Mouse (Mus musculus) small intestine, adult 2 months (tissue): Measurements from ENCODE around the gene Bag5. TPM values are rescaled to one million over a fixed set of nuclear protein-coding genes. Genes with fewer than 3 reads are reported as not detected.

Experiments used
- H3K27ac ChIP-seq: fragments of 200-500 bp; 2 replicates; pipeline ENCODE4 v1.5.1; 2012; ENCODE audit warnings: low read depth, low read length, control low read depth, inconsistent platforms; ENCODE audit not compliant: insufficient read depth
- H3K27me3 ChIP-seq: fragments of 200-500 bp; 2 replicates; pipeline ENCODE4 v1.6.1; 2012; ENCODE audit warnings: mild to moderate bottlenecking, moderate library complexity, low read length, inconsistent platforms; ENCODE audit not compliant: control insufficient read depth, insufficient read depth
- H3K36me3 ChIP-seq: fragments of 200-500 bp; 2 replicates; pipeline ENCODE4 v1.6.1; 2012; ENCODE audit warnings: mild to moderate bottlenecking, low read length, control low read depth, inconsistent platforms; ENCODE audit not compliant: control insufficient read depth, insufficient read depth
- H3K4me1 ChIP-seq: fragments of 200-500 bp; 2 replicates; pipeline ENCODE4 v1.6.1; 2012; ENCODE audit warnings: low read length, inconsistent platforms, mixed read lengths; ENCODE audit not compliant: control insufficient read depth, insufficient read depth, insufficient read length
- H3K4me3 ChIP-seq: fragments of 200-500 bp; 2 replicates; pipeline ENCODE4 v1.5.1; 2012; ENCODE audit warnings: low read depth, mild to moderate bottlenecking, control low read depth, inconsistent platforms, low read length, moderate library complexity
- CTCF ChIP-seq: fragments of 200-500 bp; IDR thresholded peaks from 2 replicates; pipeline ENCODE4 v1.5.1; 2012; ENCODE audit warnings: low read depth, mild to moderate bottlenecking, control low read depth, inconsistent platforms, low read length, moderate library complexity, mixed read lengths; ENCODE audit not compliant: insufficient replicate concordance, insufficient read length; ENCODE audit errors: extremely low read depth
- POLR2A ChIP-seq: fragments of 200-500 bp; IDR thresholded peaks from 2 replicates; pipeline ENCODE4 v1.6.1; 2012; ENCODE audit warnings: low read depth, mild to moderate bottlenecking, control low read depth, inconsistent platforms, low read length, moderate library complexity
- WGBS: fragments of 180-500 bp; shearing (Covaris S2); methylation state at CpG from one replicate; pipeline ENCODE4 v1.1.7; 2018; 5-methylcytosine and 5-hydroxymethylcytosine counted together
- polyA plus RNA-seq: library from polyadenylated mRNA; depleted of rRNA; stranded (reverse); fragments of >200 nt; gene quantifications from 2 replicates; pipeline ENCODE4 v1.2.3, GENCODE M21; 2012

The Bag5 gene
- polyA plus RNA-seq, 1 experiment: 5.5 TPM

DNA sequence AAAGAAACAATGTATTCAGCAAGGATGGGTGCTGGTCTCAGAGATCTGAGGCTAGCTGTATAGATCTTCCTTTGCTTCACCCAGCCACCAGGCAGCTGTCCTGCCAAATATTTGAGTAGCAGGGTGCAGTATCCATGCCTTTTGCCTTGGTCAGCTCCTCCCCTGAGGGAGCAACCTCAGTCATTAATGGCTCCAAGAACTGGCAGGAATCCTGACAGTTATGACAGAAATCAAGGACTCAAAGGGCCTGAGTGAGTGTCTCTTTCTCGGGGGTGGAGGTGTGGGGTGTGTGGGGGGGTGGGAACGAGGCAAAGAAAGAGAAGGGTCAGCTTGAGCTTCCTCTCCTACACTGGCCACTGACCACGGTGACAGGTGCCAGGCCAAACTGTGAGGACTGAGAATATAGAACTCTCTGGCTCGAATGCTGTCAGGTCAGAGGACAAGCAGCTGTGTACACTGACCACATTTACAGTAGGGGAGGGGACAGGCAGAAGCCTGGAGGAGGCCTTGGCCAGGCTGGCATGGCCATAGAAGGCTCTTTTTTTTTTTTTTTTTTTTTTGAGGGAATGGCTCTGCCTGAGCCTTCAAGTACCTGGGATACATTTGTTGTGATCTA is 43.1 kb upstream of the Bag5 start:
- H3K36me3 ChIP-seq: no peaks in the 10 kb centered on the region
- WGBS: 26% methylated on average over 4 of the region's 4 CpGs
- peaks cover 14% of the 10 kb centered on the region for H3K4me1 ChIP-seq
- no peak overlapping the region for H3K4me3 ChIP-seq
- H3K27ac ChIP-seq: no peak overlapping the region
- TF ChIP-seq POLR2A (no peak), CTCF (no peak)
- no peaks in the 10 kb centered on the region for H3K27me3 ChIP-seq

DNA sequence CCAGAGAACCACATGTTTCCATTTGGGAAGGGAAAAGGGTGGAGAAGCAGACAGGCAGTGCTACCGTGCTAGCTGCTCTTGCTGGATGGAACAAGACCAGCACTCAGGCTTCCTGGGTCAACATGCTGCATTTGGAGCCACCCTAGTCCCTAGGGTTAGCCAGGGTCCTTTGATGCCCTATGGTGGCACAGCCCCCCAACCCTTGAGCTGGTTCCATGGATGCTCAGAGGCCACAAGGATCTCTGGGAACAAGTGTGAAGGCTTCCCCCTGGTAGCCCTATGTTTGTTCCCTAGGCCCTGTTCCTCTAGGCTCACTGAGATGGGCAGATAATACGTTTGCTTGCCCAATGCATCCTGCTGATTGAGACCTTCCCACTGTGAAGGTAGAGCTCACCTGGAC is 42.2 kb upstream of the Bag5 start:
- Histone ChIP-seq H3K36me3 (no peaks in the 10 kb centered on the region), H3K27me3 (no peaks in the 10 kb centered on the region), H3K4me1 (peaks cover 14% of the 10 kb centered on the region), H3K4me3 (no peak overlapping the region), H3K27ac (no peak overlapping the region)
- TF ChIP-seq POLR2A: no peak
- no peak for TF ChIP-seq CTCF
- 57% methylated on average over 2 of the region's 2 CpGs for WGBS

DNA sequence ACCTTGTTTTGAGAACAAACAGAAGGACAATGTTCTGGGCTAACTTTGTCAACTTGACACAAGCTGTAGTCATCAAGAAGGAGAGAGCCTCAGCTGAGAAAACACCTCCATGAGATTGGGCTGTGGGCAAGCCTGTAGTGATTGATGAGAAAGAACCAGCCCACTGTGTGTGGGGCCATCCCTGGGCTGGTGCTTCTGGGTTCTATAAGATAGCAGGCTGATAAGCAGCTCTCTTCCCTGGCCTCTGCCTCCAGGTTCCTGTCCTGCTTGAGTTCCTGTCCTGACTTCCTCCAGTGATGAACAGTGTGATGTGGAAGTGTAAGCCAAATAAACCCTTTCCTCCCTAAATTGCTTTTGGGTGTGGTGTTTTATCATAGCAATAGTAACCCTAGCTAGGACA is 41.7 kb upstream of the Bag5 start:
- H3K4me3 ChIP-seq: no peak overlapping the region
- H3K36me3 ChIP-seq: no peaks in the 10 kb centered on the region
- H3K4me1 ChIP-seq: peaks cover 12% of the 10 kb centered on the region
- TF ChIP-seq POLR2A: no peak
- no peak for TF ChIP-seq CTCF
- H3K27me3 ChIP-seq: no peaks in the 10 kb centered on the region
- no peak overlapping the region for H3K27ac ChIP-seq

DNA sequence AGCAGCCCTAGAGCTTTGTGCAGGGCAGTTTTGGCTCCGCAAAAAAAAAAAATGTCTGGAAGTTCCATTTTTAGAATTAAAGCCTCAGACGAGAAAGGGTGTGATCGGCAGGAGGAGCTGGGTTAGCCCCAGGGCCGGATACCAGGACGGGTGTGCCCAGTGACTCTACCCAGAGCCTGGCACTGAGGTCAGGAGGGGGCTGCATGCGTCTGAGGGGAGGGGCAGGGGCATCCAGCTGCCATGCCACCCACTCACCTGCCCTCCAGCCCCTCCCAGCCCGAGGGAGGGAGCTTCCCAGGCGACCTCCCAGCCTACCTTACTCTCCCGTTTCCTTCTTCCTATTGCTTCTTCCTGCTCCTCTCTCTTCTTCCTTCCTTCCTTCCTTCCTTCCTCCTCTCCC is 40.3 kb upstream of the Bag5 start:
- TF ChIP-seq CTCF (no peak), POLR2A (no peak)
- no peak overlapping the region for H3K4me3 ChIP-seq
- 41% methylated on average over 9 of the region's 9 CpGs for WGBS

DNA sequence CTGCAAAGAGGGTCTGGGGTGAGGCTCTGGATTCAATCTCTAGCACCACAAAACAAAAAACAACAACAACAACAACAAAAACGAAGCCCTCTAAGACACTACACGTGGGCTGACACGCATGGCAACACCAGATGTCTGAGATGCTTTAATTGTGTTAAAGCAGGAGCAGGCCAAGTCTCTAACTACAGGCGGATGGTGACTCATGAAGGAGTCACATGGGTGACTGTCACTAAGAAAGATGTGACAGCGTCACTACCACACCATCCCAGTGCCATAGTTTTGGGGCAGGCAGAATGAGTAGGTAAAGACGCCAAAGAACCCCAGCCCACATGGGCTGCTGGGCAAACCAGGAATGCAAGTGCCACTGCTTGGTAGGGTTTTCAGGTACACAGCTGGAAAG is 39.4 kb upstream of the Bag5 start:
- no peak overlapping the region for H3K27ac ChIP-seq
- H3K4me3 ChIP-seq: no peak overlapping the region
- no peaks in the 10 kb centered on the region for H3K36me3 ChIP-seq
- 91% methylated on average over 6 of the region's 6 CpGs for WGBS
- no peak for TF ChIP-seq POLR2A
- no peak for TF ChIP-seq CTCF
- peaks cover 4% of the 10 kb centered on the region; the same call in 1 of the 2 replicates for H3K4me1 ChIP-seq
- no peaks in the 10 kb centered on the region for H3K27me3 ChIP-seq

More for the DNA sequence above, 40.3 kb upstream of the Bag5 start:
- Histone ChIP-seq H3K27ac (no peak overlapping the region), H3K27me3 (no peaks in the 10 kb centered on the region), H3K4me1 (peaks cover 10% of the 10 kb centered on the region; the same call in 1 of the 2 replicates), H3K36me3 (no peaks in the 10 kb centered on the region)

DNA sequence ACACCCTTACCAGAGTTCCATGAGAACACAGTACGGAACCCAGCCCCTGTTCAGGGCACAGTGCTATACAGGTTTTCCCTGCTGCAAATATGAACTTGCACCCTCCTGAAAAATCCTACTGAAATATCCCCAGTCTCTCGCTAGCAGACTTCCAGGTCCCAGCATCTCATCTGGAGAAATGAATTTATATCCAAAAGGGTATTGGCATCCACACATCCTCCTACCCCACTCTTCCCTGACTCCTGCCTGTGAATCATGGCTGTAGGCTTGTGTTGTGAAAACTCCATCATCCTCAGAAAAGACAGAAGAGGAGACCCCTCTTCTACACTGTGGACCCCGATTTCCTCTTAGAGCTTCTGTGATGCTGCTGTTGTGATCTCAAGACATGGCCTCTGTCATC is 37.7 kb upstream of the Bag5 start:
- no peaks in the 10 kb centered on the region for H3K27me3 ChIP-seq
- no peak overlapping the region for H3K4me3 ChIP-seq
- H3K36me3 ChIP-seq: no peaks in the 10 kb centered on the region
- no peak overlapping the region for H3K27ac ChIP-seq
- WGBS: 98% methylated on average over 3 of the region's 3 CpGs
- TF ChIP-seq CTCF: no peak
- no peak for TF ChIP-seq POLR2A
- H3K4me1 ChIP-seq: no peaks in the 10 kb centered on the region; the same call in 1 of the 2 replicates

DNA sequence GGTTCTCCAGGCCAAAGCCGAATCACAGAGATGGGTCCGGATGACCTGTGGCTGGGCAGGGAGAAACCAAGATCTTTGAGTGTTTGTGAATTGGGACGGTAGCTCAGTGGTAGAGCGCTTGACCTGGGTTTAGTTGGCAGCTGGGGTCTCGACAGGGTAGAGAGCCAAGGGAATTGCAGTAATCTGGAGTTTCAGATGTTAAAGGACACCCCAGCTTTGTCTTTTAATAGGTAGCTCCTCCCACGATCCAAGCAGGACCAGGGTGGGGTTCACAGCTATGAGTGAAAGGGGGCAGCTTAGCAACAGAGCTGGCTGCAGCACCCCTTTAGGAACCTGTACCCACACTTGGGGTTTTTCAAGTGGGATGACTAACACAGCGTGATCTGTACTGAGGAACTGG is 34.4 kb upstream of the Bag5 start:
- TF ChIP-seq CTCF (no peak), POLR2A (no peak)
- H3K4me3 ChIP-seq: no peak overlapping the region
- peaks cover 3% of the 10 kb centered on the region; the same call in 1 of the 2 replicates for H3K4me1 ChIP-seq
- H3K27me3 ChIP-seq: no peaks in the 10 kb centered on the region
- H3K36me3 ChIP-seq: no peaks in the 10 kb centered on the region
- H3K27ac ChIP-seq: no peak overlapping the region
- 84% methylated on average over 7 of the region's 7 CpGs for WGBS
